Mouse (Mus musculus) forebrain, postnatal 0 days (tissue): ENCODE data around the gene Cel. TPM values are rescaled to one million over a fixed set of nuclear protein-coding genes. Genes with fewer than 3 reads are reported as not detected.
A peak's percentile ranks its signal among the peaks of the same experiment; 100 is the strongest.

Experiments
- ATAC-seq: fragments of 200-750 bp; cut with Nextera tagmentation; 2 replicates; pipeline ENCODE4 v1.8.0; 2017; ENCODE audit warnings: mild to moderate bottlenecking, moderate library complexity
- DNase-seq: peaks from one replicate; pipeline ENCODE4 v3.0.0-alpha.2; 2015
- H3K27ac ChIP-seq: fragments of 300-500 bp; sonication (generic); 2 replicates; pipeline ENCODE4 v1.5.1; 2014; ENCODE audit warnings: low read depth, mild to moderate bottlenecking, antibody characterized with exemption, low read length, moderate library complexity, mixed read lengths
- H3K27me3 ChIP-seq: fragments of 300-500 bp; sonication (generic); 2 replicates; pipeline ENCODE4 v1.6.1; 2014; ENCODE audit warnings: mild to moderate bottlenecking, low read length, mixed read lengths; ENCODE audit not compliant: insufficient read depth
- H3K36me3 ChIP-seq: fragments of 300-500 bp; sonication (generic); 2 replicates; pipeline ENCODE4 v1.6.1; 2014; ENCODE audit warnings: mild to moderate bottlenecking, moderate library complexity; ENCODE audit not compliant: insufficient read depth
- H3K4me1 ChIP-seq: fragments of 300-500 bp; sonication (generic); 2 replicates; pipeline ENCODE4 v1.6.1; 2014; ENCODE audit warnings: antibody characterized with exemption; ENCODE audit not compliant: insufficient read depth
- H3K4me2 ChIP-seq: fragments of 300-500 bp; sonication (generic); 2 replicates; pipeline ENCODE4 v1.6.1; 2014; ENCODE audit warnings: low read depth, mild to moderate bottlenecking, moderate library complexity
- H3K4me3 ChIP-seq: fragments of 300-500 bp; sonication (generic); 2 replicates; pipeline ENCODE4 v1.5.1; 2014; ENCODE audit warnings: low read depth, low read length, mixed read lengths
- H3K9ac ChIP-seq: fragments of 300-500 bp; sonication (generic); 2 replicates; pipeline ENCODE4 v1.6.1; 2014; ENCODE audit warnings: mild to moderate bottlenecking
- H3K9me3 ChIP-seq: fragments of 300-500 bp; sonication (generic); 2 replicates; pipeline ENCODE4 v1.6.1; 2016; ENCODE audit warnings: low read length
- CTCF ChIP-seq: sonication (generic); IDR thresholded peaks from 2 replicates; pipeline ENCODE4 v1.5.1; 2016; ENCODE audit warnings: antibody characterized with exemption, control low read depth, low read depth
- WGBS: fragments of 180-500 bp; shearing (Covaris S2); extraction: QIAGEN DNeasy Blood & Tissue Kit; methylation state at CpG from one replicate; pipeline ENCODE4 v1.1.7; 2014; 5-methylcytosine and 5-hydroxymethylcytosine counted together
- polyA plus RNA-seq: library from polyadenylated mRNA; unstranded; fragments of >200 nt; fragmentation: Nextera tagmentation; extraction: Ambion mirVana; gene quantifications from 2 replicates; pipeline ENCODE4 v1.2.1, GENCODE M21; 2015
- total RNA-seq: library from RNA; depleted of rRNA; stranded (reverse); fragments of >200 nt; gene quantifications from 2 replicates; pipeline ENCODE4 v1.2.3, GENCODE M21; 2014

The Cel gene
- total and polyA plus RNA-seq, 2 experiments from 2014 or later: not detected

GRCm38 (mm10) chr2:28527436-28528353, 35.5 kb downstream of the Cel start:
- DNase-seq: no peak
- no peak for ATAC-seq
- 86% methylated on average over 20 of the region's 20 CpGs for WGBS
- Histone ChIP-seq H3K27ac (no peak overlapping the region), H3K27me3 (no peaks in the 10 kb centered on the region), H3K4me3 (no peak overlapping the region), H3K9me3 (no peaks in the 10 kb centered on the region), H3K4me2 (no peak overlapping the region), H3K9ac (no peak overlapping the region), H3K4me1 (peaks cover 10% of the 10 kb centered on the region; the same call in 1 of the 2 replicates), H3K36me3 (0 out of 2 replicates have a peak, but pooled peaks cover under 1% of the 10 kb centered on the region)
- TF ChIP-seq CTCF: no peak

- Histone ChIP-seq H3K36me3 (peaks cover 9% of the 10 kb centered on the region; the same call in 1 of the 2 replicates), H3K27ac (no peak overlapping the region), H3K27me3 (no peaks in the 10 kb centered on the region), H3K9ac (peak overlapping the region; percentile 15; the same call in 1 of the 2 replicates), H3K4me1 (peaks cover 6% of the 10 kb centered on the region; the same call in 1 of the 2 replicates), H3K4me3 (no peak overlapping the region), H3K4me2 (no peak overlapping the region), H3K9me3 (no peaks in the 10 kb centered on the region)
- 49% methylated on average over 12 of the region's 12 CpGs for WGBS
- TF ChIP-seq CTCF: peak; percentile 53
- no peak for ATAC-seq
- no peak for DNase-seq
Measured at GRCm38 (mm10) chr2:28525943-28526876, 37.0 kb downstream of the Cel start.

GRCm38 (mm10) chr2:28525219-28525942, 37.8 kb downstream of the Cel start:
- 18% methylated on average over 11 of the region's 11 CpGs for WGBS
- Histone ChIP-seq H3K4me2 (no peak overlapping the region), H3K4me1 (peaks cover 10% of the 10 kb centered on the region; the same call in 1 of the 2 replicates), H3K36me3 (peaks cover 9% of the 10 kb centered on the region; the same call in 1 of the 2 replicates), H3K27me3 (no peaks in the 10 kb centered on the region), H3K27ac (peak overlapping the region; percentile 15; the same call in 1 of the 2 replicates), H3K9me3 (no peaks in the 10 kb centered on the region), H3K9ac (peak overlapping the region; percentile 15; the same call in 1 of the 2 replicates), H3K4me3 (no peak overlapping the region)
- ATAC-seq (peak; percentile 21; the same call in 1 of the 2 replicates), DNase-seq (no peak)
- no peak for TF ChIP-seq CTCF

GRCm38 (mm10) chr2:28524406-28524805, 38.8 kb downstream of the Cel start:
- no peak overlapping the region for H3K27ac ChIP-seq
- H3K4me2 ChIP-seq: no peak overlapping the region
- no peaks in the 10 kb centered on the region for H3K27me3 ChIP-seq
- H3K4me1 ChIP-seq: peaks cover 14% of the 10 kb centered on the region; the same call in 1 of the 2 replicates
- peaks cover 9% of the 10 kb centered on the region; the same call in 1 of the 2 replicates for H3K36me3 ChIP-seq
- H3K9ac ChIP-seq: no peak overlapping the region
- DNase-seq (no peak), ATAC-seq (no peak)
- no peak for TF ChIP-seq CTCF
- 79% methylated on average over 10 of the region's 10 CpGs for WGBS
- H3K9me3 ChIP-seq: no peaks in the 10 kb centered on the region
- no peak overlapping the region for H3K4me3 ChIP-seq

GRCm38 (mm10) chr2:28523643-28524117, 39.5 kb downstream of the Cel start:
- no peak overlapping the region for H3K4me3 ChIP-seq
- H3K4me1 ChIP-seq: peaks cover 16% of the 10 kb centered on the region
- no peak overlapping the region for H3K9ac ChIP-seq
- H3K36me3 ChIP-seq: peaks cover 9% of the 10 kb centered on the region; the same call in 1 of the 2 replicates
- TF ChIP-seq CTCF: no peak
- no peaks in the 10 kb centered on the region for H3K27me3 ChIP-seq
- no peak overlapping the region for H3K4me2 ChIP-seq
- whole genome bisulfite sequencing: 9% methylated on average over 5 of the region's 5 CpGs
- DNase-seq: peak; percentile 91
- peak; percentile 87 for ATAC-seq
- H3K9me3 ChIP-seq: no peaks in the 10 kb centered on the region
- peak overlapping the region; percentile 48; the same call in 1 of the 2 replicates for H3K27ac ChIP-seq

- Histone ChIP-seq H3K4me1 (peaks cover 31% of the 10 kb centered on the region), H3K9me3 (no peaks in the 10 kb centered on the region), H3K27ac (peak overlapping the region; percentile 57), H3K4me3 (no peak overlapping the region), H3K4me2 (no peak overlapping the region), H3K27me3 (no peaks in the 10 kb centered on the region), H3K36me3 (peaks cover 9% of the 10 kb centered on the region; the same call in 1 of the 2 replicates), H3K9ac (no peak overlapping the region; the same call in 1 of the 2 replicates)
- no peak for TF ChIP-seq CTCF
- no peak for ATAC-seq
- WGBS: 87% methylated on average over 4 of the region's 4 CpGs
- DNase-seq: no peak
Measured at GRCm38 (mm10) chr2:28522166-28522565, 41.0 kb downstream of the Cel start.
